Mouse (Mus musculus) R1 (cell line): ENCODE data around the gene Kif1a.

Experiments used
- DNase-seq: peaks from one replicate; pipeline ENCODE4 v3.0.0-alpha.2; 2018; ENCODE audit warnings: low read depth, low spot score

The Kif1a gene

DNA sequence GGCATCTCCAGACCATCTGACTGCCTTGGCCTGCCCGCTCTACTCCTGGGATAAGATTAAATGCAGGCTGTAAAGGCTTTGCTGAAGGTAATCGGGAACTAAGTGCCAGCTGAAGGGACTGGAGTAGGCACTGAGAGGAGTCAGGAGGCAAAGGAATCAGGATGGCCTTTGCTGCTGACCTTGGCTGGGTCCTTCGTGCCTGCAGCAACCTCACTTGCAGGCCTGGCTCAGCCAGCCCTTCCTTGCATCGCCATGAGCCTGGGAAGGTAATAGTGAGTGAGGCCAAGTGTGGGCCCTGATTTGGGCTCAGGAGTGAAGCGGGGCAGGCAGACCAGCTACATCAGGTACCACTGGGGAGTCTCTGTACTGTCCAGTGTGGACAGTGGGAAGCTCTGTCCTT, 2.8 kb downstream of the Kif1a start:
- no peak for DNase-seq

DNA sequence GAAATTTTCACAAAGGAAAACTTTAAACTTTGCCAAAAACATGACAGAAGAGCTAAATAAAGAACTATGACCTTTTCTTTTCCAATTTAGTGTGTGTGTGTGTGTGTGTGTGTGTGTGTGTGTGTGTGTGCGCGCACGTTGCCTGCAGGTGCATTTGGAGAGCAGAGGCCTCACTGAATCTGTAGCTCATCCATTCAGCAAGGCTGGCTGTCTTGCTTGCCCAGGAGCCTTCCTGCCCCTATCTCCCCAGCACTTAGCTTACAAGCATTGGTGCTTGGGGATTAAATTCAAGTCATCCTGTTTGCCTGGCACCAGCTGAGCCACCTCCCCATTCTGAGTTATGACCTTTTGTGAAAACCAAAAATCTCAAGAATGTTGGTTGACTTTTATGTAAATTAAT, 9.2 kb downstream of the Kif1a start:
- no peak for DNase-seq

- no peak for DNase-seq
Measured at GRCm38 (mm10) chr1:93085136-93085535, 16.6 kb downstream of the Kif1a start.

GRCm38 (mm10) chr1:93083420-93084285, 18.1 kb downstream of the Kif1a start:
- DNase-seq = no peak

DNA sequence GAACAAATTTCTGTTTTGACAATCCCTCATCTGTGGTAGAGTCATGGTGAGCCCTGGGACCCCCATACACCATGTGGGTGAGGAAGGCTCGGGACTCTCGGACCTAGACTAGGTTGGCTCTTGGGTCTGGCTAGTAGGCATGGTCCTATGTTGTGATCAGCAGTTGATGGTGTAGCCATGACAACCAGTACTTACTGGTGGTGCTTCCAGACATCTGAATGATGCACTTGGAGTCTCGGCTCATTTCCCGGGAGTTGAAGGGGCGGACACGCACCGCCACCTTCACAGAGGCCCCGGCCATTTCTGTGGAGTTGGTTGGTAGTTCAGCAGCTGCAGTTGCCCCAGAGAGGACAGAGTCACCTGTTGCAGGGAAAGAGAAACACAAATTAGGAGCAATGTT, 19.6 kb downstream of the Kif1a start:
- no peak for DNase-seq

DNA sequence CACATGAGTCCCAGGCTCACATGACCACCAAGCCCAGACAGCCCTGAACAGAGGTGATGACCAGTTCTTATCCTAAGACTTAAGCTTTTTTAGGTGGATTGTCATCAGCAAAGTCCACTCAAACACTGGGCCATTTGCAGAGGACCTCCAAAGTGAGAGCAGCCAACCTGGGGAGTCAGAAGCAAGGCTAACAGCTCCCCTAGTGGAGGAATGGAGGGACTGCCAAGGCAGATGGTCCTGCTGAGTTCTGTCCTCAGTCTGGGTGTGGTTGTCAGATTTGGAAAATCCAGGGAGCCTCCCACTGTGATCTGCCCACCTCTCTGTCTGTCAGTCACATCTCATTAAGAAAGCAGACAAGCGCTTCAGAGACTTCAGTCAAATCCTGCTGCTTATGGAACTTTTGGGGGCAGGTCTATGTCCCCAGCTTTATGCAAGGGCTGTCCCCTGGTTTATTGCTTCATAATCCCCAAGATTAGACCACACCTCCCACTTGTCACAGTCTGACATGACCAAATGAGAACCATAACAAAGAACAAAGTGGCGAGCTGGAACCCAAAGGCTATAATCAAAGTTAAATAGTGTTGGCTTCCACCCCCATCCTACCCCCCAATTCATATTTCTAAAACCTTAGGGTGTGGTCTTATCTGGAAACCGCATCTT, 20.7 kb downstream of the Kif1a start:
- peak; percentile 75 for DNase-seq

GRCm38 (mm10) chr1:93079602-93080001, 22.1 kb downstream of the Kif1a start:
- DNase-seq = no peak

- peak; percentile 9 for DNase-seq
Measured at GRCm38 (mm10) chr1:93072279-93072865, 29.4 kb downstream of the Kif1a start.

DNA sequence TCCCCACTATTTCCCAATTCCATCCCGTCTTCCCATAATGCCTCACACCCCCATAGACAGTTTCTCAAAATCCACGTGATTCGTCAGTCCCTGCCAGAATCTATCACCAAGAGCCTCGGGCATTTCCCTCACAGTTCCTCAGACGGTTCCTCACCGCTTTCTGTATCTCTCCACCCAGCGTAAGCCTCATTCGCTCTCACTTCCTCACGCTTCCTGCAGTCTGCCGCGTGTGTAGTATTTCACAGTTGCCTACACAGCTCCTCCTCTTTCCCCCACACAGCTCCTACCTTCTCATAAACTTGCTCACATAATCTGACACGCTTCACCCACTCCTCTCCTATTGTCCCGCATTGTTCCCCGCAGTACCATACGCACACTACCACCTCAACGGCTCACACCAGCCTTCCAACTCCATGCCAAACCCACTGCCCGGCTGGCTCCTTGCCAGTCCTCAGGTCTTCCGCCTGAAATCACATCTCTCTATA, 30.2 kb downstream of the Kif1a start:
- no peak for DNase-seq

DNA sequence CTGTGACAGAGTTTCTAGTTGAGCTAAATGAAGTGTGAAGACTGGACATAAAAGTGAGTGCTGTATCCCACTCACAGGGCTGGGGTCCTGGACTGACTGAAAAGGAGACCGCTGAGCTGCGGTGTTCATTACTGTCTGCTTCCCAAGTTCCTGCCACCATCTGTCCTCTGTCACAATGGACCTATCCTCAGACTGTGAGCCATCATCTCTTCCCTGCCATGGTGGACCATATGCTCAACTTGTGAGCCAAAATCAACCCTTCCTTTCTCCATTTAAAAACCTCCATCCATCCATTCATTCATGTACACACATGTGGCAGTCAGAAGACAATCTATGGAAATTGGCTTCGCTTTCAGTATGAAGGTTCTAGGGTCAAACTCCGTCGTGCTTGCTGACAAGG, 30.9 kb downstream of the Kif1a start:
- no peak for DNase-seq

DNA sequence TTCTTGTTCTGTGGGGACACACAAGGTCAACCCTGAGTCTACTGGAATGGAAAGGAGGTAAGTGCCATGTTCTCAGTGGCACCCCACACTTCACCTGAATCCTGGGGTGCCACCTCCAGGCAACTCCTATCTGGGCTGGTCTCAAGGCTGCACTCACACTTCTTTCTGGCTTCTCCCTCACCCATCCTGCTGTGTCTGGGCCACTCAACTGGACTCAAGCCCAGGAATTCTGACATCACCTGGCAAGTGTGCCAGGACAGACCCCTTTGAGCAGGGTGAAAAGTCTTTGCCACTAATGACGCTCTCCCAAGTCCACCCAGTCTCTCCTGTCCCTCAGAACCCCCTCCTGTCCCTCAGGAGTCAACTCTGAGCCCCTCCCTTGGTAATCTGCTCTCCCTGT, 33.2 kb downstream of the Kif1a start:
- DNase-seq = no peak

DNA sequence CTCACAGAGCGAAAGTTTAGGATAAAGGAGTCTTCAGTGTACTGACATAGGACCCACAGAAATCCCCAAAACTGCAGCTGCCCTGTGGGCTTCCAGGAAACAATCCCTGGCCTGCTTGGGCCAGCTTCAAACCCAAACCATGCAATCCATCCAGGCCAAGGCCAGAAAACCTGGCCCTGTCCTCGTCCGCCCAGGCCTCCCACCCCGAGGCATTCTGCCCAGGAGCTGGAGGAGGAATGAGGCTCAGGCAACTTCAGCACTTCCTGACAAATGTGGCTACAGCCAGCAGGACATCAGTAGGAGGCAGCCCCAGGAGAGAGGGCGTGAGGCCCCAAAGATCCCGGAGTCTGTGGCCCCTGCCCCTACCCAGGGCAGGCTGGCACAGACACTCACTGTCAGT, 36.1 kb downstream of the Kif1a start:
- DNase-seq = no peak

DNA sequence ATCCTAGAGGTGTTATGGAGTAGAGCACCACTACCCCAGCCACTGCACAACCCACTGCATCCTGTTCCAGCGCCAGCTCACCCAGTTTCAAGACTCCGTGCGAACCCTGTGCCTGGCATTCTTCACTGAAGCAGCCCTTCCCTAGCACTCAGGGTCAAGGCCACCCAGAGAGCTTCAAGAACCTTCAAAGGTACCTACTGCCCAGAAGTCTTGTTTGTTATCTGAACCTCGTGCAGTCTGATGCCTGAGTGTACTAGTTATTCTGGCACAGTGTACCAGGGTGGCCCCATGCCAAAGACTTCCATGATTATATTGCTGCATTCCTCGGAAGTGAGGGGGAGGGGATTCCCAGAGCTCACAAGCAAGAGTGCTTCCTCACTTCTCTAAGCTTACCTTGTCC, 38.1 kb downstream of the Kif1a start:
- DNase-seq = no peak

GRCm38 (mm10) chr1:93051124-93051833, 50.5 kb downstream of the Kif1a start:
- DNase-seq = no peak

GRCm38 (mm10) chr1:93050071-93050470, 51.7 kb downstream of the Kif1a start:
- DNase-seq = no peak

- DNase-seq = no peak
Measured at GRCm38 (mm10) chr1:93046153-93046789, 55.5 kb downstream of the Kif1a start.

GRCm38 (mm10) chr1:93035981-93036380, 65.8 kb downstream of the Kif1a start:
- DNase-seq = no peak

- no peak for DNase-seq
Measured at GRCm38 (mm10) chr1:93033989-93034388, 67.8 kb downstream of the Kif1a start.

DNA sequence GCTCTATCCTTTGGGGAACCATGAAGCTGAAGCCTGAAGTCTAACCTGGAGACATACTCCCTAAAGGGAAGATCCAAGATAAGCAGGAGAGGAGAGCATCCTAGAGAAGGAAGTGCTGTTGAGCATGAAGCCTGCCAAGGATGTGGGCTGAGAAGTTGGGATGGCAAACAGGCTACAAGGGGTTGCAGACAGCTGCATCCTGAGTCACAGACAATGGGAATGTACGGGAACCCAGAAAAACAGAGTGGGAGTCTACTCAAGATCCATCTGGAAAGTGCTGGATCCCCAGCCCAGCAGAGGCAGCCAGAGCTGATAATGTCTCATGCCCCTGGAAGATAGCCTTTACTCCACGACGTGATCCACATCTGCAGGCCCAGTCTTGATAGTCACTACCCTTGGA, 70.6 kb downstream of the Kif1a start:
- DNase-seq = no peak

DNA sequence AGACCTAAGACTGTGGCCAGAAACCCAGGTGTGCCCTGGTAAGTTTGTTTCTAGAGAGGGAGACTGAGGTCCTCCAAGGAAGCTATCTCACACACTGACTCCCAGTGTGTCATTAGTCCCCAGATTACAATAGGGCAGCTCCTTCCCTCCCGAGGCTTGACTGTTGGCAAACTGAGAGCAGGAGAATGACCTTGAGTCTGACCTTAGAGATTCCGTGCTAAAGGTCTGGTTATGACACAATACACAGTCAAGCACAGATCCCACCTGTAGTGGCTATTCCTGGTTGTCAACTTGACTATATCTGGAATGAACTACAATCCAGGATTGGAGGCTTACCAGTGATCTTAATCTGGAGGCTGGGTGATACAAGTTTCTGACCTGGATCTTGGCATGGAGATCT, 71.7 kb downstream of the Kif1a start:
- no peak for DNase-seq

DNA sequence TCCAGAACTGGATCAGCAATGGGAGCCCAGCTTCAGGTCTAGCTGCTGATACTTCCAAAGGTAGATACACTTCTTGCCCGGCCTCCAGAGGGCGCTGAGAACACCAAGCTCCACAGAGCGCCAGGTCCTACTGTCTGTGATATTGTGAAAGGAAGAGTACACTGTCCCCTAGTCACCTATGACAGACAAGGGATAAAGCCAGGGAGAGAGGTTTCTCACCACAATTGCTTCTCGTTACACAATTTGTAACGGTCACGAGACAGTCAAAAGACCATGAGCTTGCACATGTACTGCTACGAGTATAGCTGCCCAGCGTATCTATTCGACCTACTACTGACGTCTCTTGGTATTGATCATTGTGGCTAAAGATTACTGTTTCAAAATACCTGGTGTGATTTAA, 72.4 kb downstream of the Kif1a start:
- DNase-seq = no peak

- DNase-seq = no peak
Measured at GRCm38 (mm10) chr1:93026600-93026999, 75.2 kb downstream of the Kif1a start.
